Mouse (Mus musculus) midbrain, embryonic 10.5 days (tissue): ENCODE data around the gene Pde10a. TPM values are rescaled to one million over a fixed set of nuclear protein-coding genes. Genes with fewer than 3 reads are reported as not detected.

Source experiments
- DNase-seq: peaks from one replicate; pipeline ENCODE4 v3.0.0-alpha.2; 2017; ENCODE audit warnings: low spot score
- H3K27ac ChIP-seq: fragments of 300-500 bp; sonication (generic); replicated peaks from 2 replicates; pipeline ENCODE4 v1.5.1; 2016; ENCODE audit warnings: mild to moderate bottlenecking
- H3K27me3 ChIP-seq: fragments of 300-500 bp; sonication (generic); 2 replicates; pipeline ENCODE4 v1.6.1; 2016; ENCODE audit warnings: low read depth, mild to moderate bottlenecking; ENCODE audit not compliant: poor library complexity, severe bottlenecking
- H3K36me3 ChIP-seq: fragments of 300-500 bp; sonication (generic); 2 replicates; pipeline ENCODE4 v1.6.1; 2016; ENCODE audit warnings: mild to moderate bottlenecking, moderate library complexity
- H3K4me1 ChIP-seq: fragments of 300-500 bp; sonication (generic); 2 replicates; pipeline ENCODE4 v1.6.1; 2016
- H3K4me3 ChIP-seq: fragments of 300-500 bp; sonication (generic); 2 replicates; pipeline ENCODE4 v1.5.1; 2016; ENCODE audit warnings: mild to moderate bottlenecking, moderate library complexity
- H3K9me3 ChIP-seq: fragments of 300-500 bp; sonication (generic); replicated peaks from 2 replicates; pipeline ENCODE4 v1.6.1; 2016; ENCODE audit warnings: mild to moderate bottlenecking
- WGBS: fragments of 180-500 bp; shearing (Covaris S2); methylation state at CpG from one replicate; pipeline ENCODE4 v1.1.7; 2016; 5-methylcytosine and 5-hydroxymethylcytosine counted together
- polyA plus RNA-seq: library from polyadenylated mRNA; unstranded; fragments of >200 nt; fragmentation: Nextera tagmentation; extraction: Ambion mirVana; gene quantifications from 2 replicates; pipeline ENCODE4 v1.2.1, GENCODE M21; 2016

The Pde10a gene
- polyA plus RNA-seq, 1 experiment from 2014 or later: 5.3 TPM

GRCm38 (mm10) chr17:8533828-8534227 lies 8.7 kb downstream of the Pde10a start:
- DNase-seq: no peak
- Histone ChIP-seq H3K9me3 (no peaks in the 10 kb centered on the region), H3K4me3 (no peak overlapping the region), H3K27ac (no peak overlapping the region), H3K27me3 (no peaks in the 10 kb centered on the region), H3K4me1 (no peaks in the 10 kb centered on the region), H3K36me3 (no peaks in the 10 kb centered on the region)
- 45% methylated on average over 3 of the region's 3 CpGs for WGBS

GRCm38 (mm10) chr17:8536522-8536921 lies 11.3 kb downstream of the Pde10a start:
- Histone ChIP-seq H3K36me3 (no peaks in the 10 kb centered on the region), H3K27ac (no peak overlapping the region), H3K4me1 (no peaks in the 10 kb centered on the region), H3K27me3 (no peaks in the 10 kb centered on the region), H3K9me3 (no peaks in the 10 kb centered on the region), H3K4me3 (no peak overlapping the region)
- no peak for DNase-seq
- 85% methylated on average over 6 of the region's 6 CpGs for WGBS

DNA sequence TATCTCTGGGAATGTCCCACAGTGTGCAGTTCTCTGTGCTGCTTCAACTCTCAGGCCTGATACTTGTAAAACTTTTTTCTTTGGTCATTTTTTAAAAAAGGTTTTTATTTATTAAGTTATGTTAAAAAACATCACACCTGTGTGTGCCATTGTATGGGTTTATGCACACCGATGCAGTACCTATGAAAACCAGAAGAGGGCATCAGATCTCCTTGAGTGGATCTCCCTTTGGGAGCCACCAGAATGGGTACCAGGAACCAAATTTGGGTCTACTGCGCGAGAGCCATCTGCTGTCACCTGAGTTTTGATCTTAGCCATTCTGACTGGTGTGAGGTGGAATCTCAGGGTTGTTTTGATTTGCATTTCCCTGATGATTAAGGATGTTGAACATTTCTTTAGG lies 12.9 kb downstream of the Pde10a start:
- H3K27me3 ChIP-seq: no peaks in the 10 kb centered on the region
- WGBS: 75% methylated on average over 3 of the region's 3 CpGs
- H3K4me3 ChIP-seq: no peak overlapping the region
- no peak overlapping the region for H3K27ac ChIP-seq
- no peak for DNase-seq
- H3K4me1 ChIP-seq: 0 out of 2 replicates have a peak, but pooled peaks cover 4% of the 10 kb centered on the region
- H3K36me3 ChIP-seq: no peaks in the 10 kb centered on the region
- H3K9me3 ChIP-seq: no peaks in the 10 kb centered on the region

DNA sequence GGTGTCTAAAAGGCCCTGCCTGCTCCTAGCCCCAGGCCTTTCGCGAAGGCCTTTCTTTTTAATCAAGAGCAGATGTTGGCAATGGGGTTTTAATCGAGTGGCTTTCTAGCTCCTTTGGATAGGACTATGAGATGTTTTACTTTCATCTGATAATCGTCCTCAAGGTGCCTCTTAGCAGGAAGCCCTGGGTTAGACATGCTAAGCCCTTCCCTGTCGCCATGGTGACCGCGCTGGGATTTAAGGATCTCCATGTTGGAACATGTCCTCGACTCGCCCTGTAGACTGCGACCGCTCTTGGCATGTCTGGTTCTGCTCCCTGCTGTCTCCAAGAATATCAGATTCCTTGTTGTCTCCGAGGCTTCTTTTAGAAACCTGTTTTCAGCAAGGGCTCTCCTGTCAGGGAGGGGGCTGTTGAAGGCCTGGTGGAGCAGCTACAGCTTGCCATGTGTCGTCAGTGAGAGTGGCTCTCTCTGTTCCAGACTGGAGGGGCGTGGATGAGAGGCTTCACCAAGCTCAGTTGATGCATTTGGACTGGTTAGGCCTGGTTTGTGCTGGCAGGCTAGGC lies 16.9 kb downstream of the Pde10a start:
- WGBS: 71% methylated on average over 14 of the region's 14 CpGs
- H3K9me3 ChIP-seq: no peaks in the 10 kb centered on the region
- H3K4me3 ChIP-seq: no peak overlapping the region
- peak; percentile 40 for DNase-seq
- no peak overlapping the region for H3K27ac ChIP-seq
- H3K36me3 ChIP-seq: no peaks in the 10 kb centered on the region
- no peaks in the 10 kb centered on the region for H3K27me3 ChIP-seq
- H3K4me1 ChIP-seq: 0 out of 2 replicates have a peak, but pooled peaks cover 4% of the 10 kb centered on the region

GRCm38 (mm10) chr17:8546366-8546765 lies 21.2 kb downstream of the Pde10a start:
- H3K36me3 ChIP-seq: no peaks in the 10 kb centered on the region
- no peak overlapping the region for H3K4me3 ChIP-seq
- DNase-seq: no peak
- 92% methylated on average over 9 of the region's 9 CpGs for WGBS
- 0 out of 2 replicates have a peak, but pooled peaks cover 4% of the 10 kb centered on the region for H3K4me1 ChIP-seq
- H3K9me3 ChIP-seq: no peaks in the 10 kb centered on the region
- H3K27ac ChIP-seq: no peak overlapping the region
- no peaks in the 10 kb centered on the region for H3K27me3 ChIP-seq

- H3K9me3 ChIP-seq: no peaks in the 10 kb centered on the region
- no peaks in the 10 kb centered on the region for H3K27me3 ChIP-seq
- DNase-seq: no peak
- no peak overlapping the region for H3K4me3 ChIP-seq
- H3K27ac ChIP-seq: no peak overlapping the region
- no peaks in the 10 kb centered on the region for H3K4me1 ChIP-seq
- 93% methylated on average over 4 of the region's 4 CpGs for WGBS
- H3K36me3 ChIP-seq: no peaks in the 10 kb centered on the region
Observed at GRCm38 (mm10) chr17:8548733-8549132, 23.6 kb downstream of the Pde10a start.

DNA sequence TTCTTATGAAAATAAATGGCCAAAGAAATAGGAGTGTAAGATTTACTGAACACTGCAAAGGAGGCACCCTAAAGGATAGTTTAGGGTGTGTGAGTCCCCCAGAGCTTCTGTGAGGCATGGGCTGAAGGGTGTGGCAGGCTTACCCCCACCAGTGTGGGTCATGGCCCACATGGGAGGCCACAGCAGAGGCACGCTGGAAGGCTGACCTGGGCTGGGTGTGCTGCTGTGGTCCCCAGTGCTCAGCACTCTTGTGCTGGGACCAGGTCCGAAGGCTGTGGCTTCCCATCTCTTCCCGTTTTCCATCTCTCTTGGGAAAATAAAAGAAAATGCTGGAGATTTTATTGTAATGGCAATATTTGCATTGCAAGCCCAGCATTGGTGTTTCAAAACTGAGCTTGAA lies 26.5 kb downstream of the Pde10a start:
- no peaks in the 10 kb centered on the region for H3K9me3 ChIP-seq
- no peaks in the 10 kb centered on the region for H3K4me1 ChIP-seq
- no peaks in the 10 kb centered on the region for H3K27me3 ChIP-seq
- no peaks in the 10 kb centered on the region for H3K36me3 ChIP-seq
- no peak for DNase-seq
- H3K4me3 ChIP-seq: no peak overlapping the region
- WGBS: 76% methylated on average over 3 of the region's 3 CpGs
- no peak overlapping the region for H3K27ac ChIP-seq

DNA sequence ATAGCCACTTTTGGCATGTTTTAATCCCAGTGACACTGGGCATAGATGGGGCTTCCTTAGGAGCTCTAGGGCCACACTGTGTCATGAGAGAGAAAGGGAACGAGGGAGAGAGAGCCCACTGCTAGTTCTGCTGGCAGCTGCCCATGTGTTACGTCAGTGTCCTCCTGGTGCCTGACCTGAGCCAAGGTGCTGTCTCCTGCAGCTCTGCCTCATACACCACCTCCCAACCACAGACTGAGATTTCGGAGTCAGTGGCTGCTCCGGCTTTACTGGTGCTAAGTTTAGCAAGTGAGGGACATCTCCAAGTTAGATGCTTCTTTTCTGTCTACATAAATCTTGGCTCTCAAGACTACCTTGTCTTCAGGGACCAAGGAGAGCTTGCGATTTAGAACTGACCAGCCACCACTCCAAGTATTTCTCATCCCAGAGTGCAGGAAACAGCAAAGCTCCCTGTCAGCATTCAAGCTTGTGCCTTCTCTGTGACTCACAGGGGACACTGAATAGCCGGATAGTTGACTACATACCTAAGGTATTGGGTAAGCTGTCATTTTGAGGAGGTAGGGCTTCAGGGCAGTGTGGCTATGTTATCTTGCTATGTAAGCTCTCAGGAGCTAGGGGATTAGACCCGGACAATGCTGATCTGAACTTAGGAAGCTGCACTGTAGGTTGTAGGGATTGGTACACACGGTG lies 27.3 kb downstream of the Pde10a start:
- no peak overlapping the region for H3K4me3 ChIP-seq
- no peaks in the 10 kb centered on the region for H3K4me1 ChIP-seq
- H3K36me3 ChIP-seq: no peaks in the 10 kb centered on the region
- 88% methylated on average over 8 of the region's 8 CpGs for WGBS
- H3K9me3 ChIP-seq: no peaks in the 10 kb centered on the region
- H3K27ac ChIP-seq: no peak overlapping the region
- no peak for DNase-seq
- H3K27me3 ChIP-seq: no peaks in the 10 kb centered on the region

DNA sequence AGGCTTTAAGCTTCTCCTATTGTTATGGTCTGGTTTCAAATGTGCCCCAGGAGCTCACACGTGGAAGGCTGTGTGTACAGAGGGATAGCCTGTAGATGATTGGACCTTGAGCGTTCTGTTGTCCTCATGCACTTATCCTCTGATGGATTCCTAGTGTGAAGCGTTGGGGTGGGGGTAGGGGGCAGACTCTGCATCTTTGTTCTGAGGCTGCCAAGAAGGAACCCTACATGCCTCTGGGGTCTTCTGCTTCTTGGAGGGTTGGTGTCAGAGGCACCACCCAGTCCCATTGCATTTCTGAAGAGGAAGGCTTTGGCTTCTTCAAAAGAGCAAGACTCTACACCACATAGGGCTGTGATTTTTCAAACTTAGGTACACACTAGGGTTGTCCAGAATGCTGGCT lies 28.4 kb downstream of the Pde10a start:
- H3K9me3 ChIP-seq: no peaks in the 10 kb centered on the region
- H3K4me1 ChIP-seq: no peaks in the 10 kb centered on the region
- H3K4me3 ChIP-seq: no peak overlapping the region
- no peak overlapping the region for H3K27ac ChIP-seq
- H3K36me3 ChIP-seq: no peaks in the 10 kb centered on the region
- DNase-seq: no peak
- 81% methylated on average over 3 of the region's 3 CpGs for WGBS
- H3K27me3 ChIP-seq: no peaks in the 10 kb centered on the region

- Histone ChIP-seq H3K9me3 (no peaks in the 10 kb centered on the region), H3K4me1 (no peaks in the 10 kb centered on the region), H3K36me3 (no peaks in the 10 kb centered on the region), H3K4me3 (no peak overlapping the region), H3K27ac (no peak overlapping the region), H3K27me3 (no peaks in the 10 kb centered on the region)
- WGBS: 81% methylated on average over 6 of the region's 6 CpGs
- DNase-seq: no peak
Observed at GRCm38 (mm10) chr17:8554219-8554618, 29.0 kb downstream of the Pde10a start.

GRCm38 (mm10) chr17:8555785-8556184 lies 30.6 kb downstream of the Pde10a start:
- no peak overlapping the region for H3K27ac ChIP-seq
- DNase-seq: no peak
- no peaks in the 10 kb centered on the region for H3K9me3 ChIP-seq
- H3K36me3 ChIP-seq: no peaks in the 10 kb centered on the region
- no peaks in the 10 kb centered on the region for H3K27me3 ChIP-seq
- 87% methylated on average over 9 of the region's 9 CpGs for WGBS
- no peak overlapping the region for H3K4me3 ChIP-seq
- no peaks in the 10 kb centered on the region for H3K4me1 ChIP-seq

GRCm38 (mm10) chr17:8556223-8556622 lies 31.1 kb downstream of the Pde10a start:
- Histone ChIP-seq H3K4me3 (no peak overlapping the region), H3K36me3 (no peaks in the 10 kb centered on the region), H3K27me3 (no peaks in the 10 kb centered on the region), H3K27ac (no peak overlapping the region), H3K9me3 (no peaks in the 10 kb centered on the region), H3K4me1 (no peaks in the 10 kb centered on the region)
- DNase-seq: no peak
- 80% methylated on average over 6 of the region's 6 CpGs for WGBS

DNA sequence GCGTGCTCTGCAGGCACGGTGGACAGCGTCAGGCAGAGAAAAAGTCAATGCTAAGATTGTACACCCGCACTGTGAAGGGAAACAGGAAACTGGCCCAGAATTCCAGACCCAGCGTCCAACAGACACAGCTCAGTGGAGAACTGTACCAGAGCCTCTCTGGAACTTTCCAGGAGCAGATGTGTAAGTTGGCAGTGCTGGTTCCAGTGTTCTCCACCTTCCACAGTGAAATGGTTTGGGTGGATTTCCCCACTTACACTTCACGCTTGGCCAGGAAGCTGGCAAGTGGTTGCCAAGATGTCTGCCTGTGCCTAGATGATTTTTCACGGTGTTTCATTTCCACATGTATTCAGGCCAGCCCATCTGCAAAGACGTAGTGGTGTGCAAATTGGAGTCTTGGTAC lies 32.8 kb downstream of the Pde10a start:
- no peak for DNase-seq
- H3K27ac ChIP-seq: no peak overlapping the region
- no peaks in the 10 kb centered on the region for H3K9me3 ChIP-seq
- no peak overlapping the region for H3K4me3 ChIP-seq
- H3K27me3 ChIP-seq: no peaks in the 10 kb centered on the region
- H3K36me3 ChIP-seq: no peaks in the 10 kb centered on the region
- H3K4me1 ChIP-seq: peaks cover 10% of the 10 kb centered on the region
- WGBS: 88% methylated on average over 8 of the region's 8 CpGs
